ENCODE assay signal across 12 mouse cellular contexts in genomic region chr13:32799131-32799530, GRCm38 (mm10). TPM values are rescaled to one million over a fixed set of nuclear protein-coding genes. Genes with fewer than 3 reads are reported as not detected.
DNase-seq lines count a peak whose midpoint lies in the region; ATAC-seq lines count a peak whose summit lies in the region.
"Had no signal": no experiment of that assay in that cellular context is flagged by ENCODE, and none has a peak within 500 bp of the region (broad histone marks: within the 10 kb centered on the region; RNA-seq: fewer than 3 reads in every experiment).

No protein-coding gene starts in this region.

- no peak for ATAC-seq in hindbrain, embryonic 11.5 days (ENCODE audit: low FRiP score)
- no peak for ATAC-seq in hindbrain, embryonic 13.5 days (ENCODE audit: low FRiP score)
- no peak for ATAC-seq in midbrain, embryonic 14.5 days (ENCODE audit: low FRiP score, low TSS enrichment)
- no peak for ATAC-seq in midbrain, embryonic 11.5 days (ENCODE audit: low FRiP score)
- ATAC-seq: Patski had no signal

- WGBS in hindbrain, embryonic 11.5 days = 65% methylated on average over 2 of the region's 2 CpGs
- WGBS in hindbrain, embryonic 13.5 days = 86% methylated on average over 2 of the region's 2 CpGs
- 75% methylated on average over 2 of the region's 2 CpGs for WGBS in midbrain, embryonic 14.5 days
- WGBS in midbrain, embryonic 11.5 days = 71% methylated on average over 2 of the region's 2 CpGs

- no peak overlapping the region for H3K27ac ChIP-seq in hindbrain, embryonic 11.5 days (ENCODE audit: low read depth, low read length)
- H3K27ac ChIP-seq in hindbrain, embryonic 13.5 days = no peak overlapping the region
- no peak overlapping the region for H3K27ac ChIP-seq in midbrain, embryonic 14.5 days (replicated peaks; ENCODE audit: low read depth, low read length)
- no peak overlapping the region for H3K27ac ChIP-seq in midbrain, embryonic 11.5 days (ENCODE audit: low read depth, low read length)
- H3K27ac ChIP-seq: limb, embryonic 12.5 days; macrophage had no signal

- no peak overlapping the region for H3K4me2 ChIP-seq in hindbrain, embryonic 11.5 days (replicated peaks; ENCODE audit: low read depth, low read length)
- no peak overlapping the region for H3K4me2 ChIP-seq in hindbrain, embryonic 13.5 days
- H3K4me2 ChIP-seq in midbrain, embryonic 14.5 days (ENCODE audit: low read length) = no peak overlapping the region
- H3K4me2 ChIP-seq in midbrain, embryonic 11.5 days = no peak overlapping the region
- H3K4me2 ChIP-seq: limb, embryonic 12.5 days had no signal

- H3K36me3 ChIP-seq in hindbrain, embryonic 11.5 days (ENCODE audit: control insufficient read depth, insufficient read depth, low read length) = no peaks in the 10 kb centered on the region
- no peaks in the 10 kb centered on the region for H3K36me3 ChIP-seq in hindbrain, embryonic 13.5 days
- H3K36me3 ChIP-seq in midbrain, embryonic 14.5 days (ENCODE audit: control insufficient read depth, insufficient read depth, low read length) = no peaks in the 10 kb centered on the region
- no peaks in the 10 kb centered on the region for H3K36me3 ChIP-seq in midbrain, embryonic 11.5 days (ENCODE audit: control insufficient read depth, insufficient read depth, low read length)
- H3K36me3 ChIP-seq: limb, embryonic 12.5 days had no signal

- H3K4me1 ChIP-seq in hindbrain, embryonic 11.5 days (replicated peaks; ENCODE audit: control insufficient read depth, insufficient read depth, low read length) = no peaks in the 10 kb centered on the region
- H3K4me1 ChIP-seq in hindbrain, embryonic 13.5 days (replicated peaks) = peaks cover 20% of the 10 kb centered on the region
- H3K4me1 ChIP-seq in midbrain, embryonic 14.5 days (ENCODE audit: control insufficient read depth, insufficient read depth, low read length) = peaks cover 11% of the 10 kb centered on the region
- H3K4me1 ChIP-seq in midbrain, embryonic 11.5 days (ENCODE audit: control insufficient read depth, insufficient read depth, low read length) = peaks cover 11% of the 10 kb centered on the region

- peak; percentile 25 for DNase-seq in hindbrain, embryonic 11.5 days (ENCODE audit: low spot score)
- peak; percentile 27 for DNase-seq in midbrain, embryonic 14.5 days
- DNase-seq in midbrain, embryonic 11.5 days (ENCODE audit: low spot score, missing footprints) = no peak
- peak; percentile 69 for DNase-seq in adipocyte (ENCODE audit: low spot score)
- no peak for DNase-seq in ovary, postnatal 10 days (ENCODE audit: low spot score)
- no peak for DNase-seq in testis, postnatal 14 days (ENCODE audit: low spot score)
- DNase-seq: adrenal gland, postnatal 36 days; cerebellum, postnatal 14 days had no signal

- H3K27me3 ChIP-seq in hindbrain, embryonic 11.5 days (ENCODE audit: control insufficient read depth, insufficient read depth, low read length) = no peaks in the 10 kb centered on the region
- no peaks in the 10 kb centered on the region for H3K27me3 ChIP-seq in hindbrain, embryonic 13.5 days
- no peaks in the 10 kb centered on the region for H3K27me3 ChIP-seq in midbrain, embryonic 14.5 days (ENCODE audit: control insufficient read depth, insufficient read depth, low read length)
- no peaks in the 10 kb centered on the region for H3K27me3 ChIP-seq in midbrain, embryonic 11.5 days (ENCODE audit: control insufficient read depth, insufficient read depth, low read length)
- H3K27me3 ChIP-seq: Patski had no signal

- no peak overlapping the region for H3K9ac ChIP-seq in hindbrain, embryonic 11.5 days (ENCODE audit: low read depth, low read length)
- no peak overlapping the region for H3K9ac ChIP-seq in hindbrain, embryonic 13.5 days
- H3K9ac ChIP-seq in midbrain, embryonic 14.5 days (replicated peaks; ENCODE audit: low read length) = no peak overlapping the region
- H3K9ac ChIP-seq in midbrain, embryonic 11.5 days (ENCODE audit: low read length) = no peak overlapping the region
- H3K9ac ChIP-seq: limb, embryonic 12.5 days had no signal

- no peak overlapping the region for H3K4me3 ChIP-seq in hindbrain, embryonic 11.5 days (ENCODE audit: low read depth, low read length)
- no peak overlapping the region for H3K4me3 ChIP-seq in hindbrain, embryonic 13.5 days
- H3K4me3 ChIP-seq in midbrain, embryonic 14.5 days (replicated peaks; ENCODE audit: low read depth, low read length) = no peak overlapping the region
- H3K4me3 ChIP-seq in midbrain, embryonic 11.5 days (ENCODE audit: low read depth, low read length) = no peak overlapping the region
- H3K4me3 ChIP-seq: limb, embryonic 12.5 days had no signal

- H3K9me3 ChIP-seq in hindbrain, embryonic 11.5 days (ENCODE audit: control insufficient read depth, low read length) = no peaks in the 10 kb centered on the region
- no peaks in the 10 kb centered on the region for H3K9me3 ChIP-seq in hindbrain, embryonic 13.5 days
- no peaks in the 10 kb centered on the region for H3K9me3 ChIP-seq in midbrain, embryonic 14.5 days (ENCODE audit: control insufficient read depth, low read length)
- H3K9me3 ChIP-seq in midbrain, embryonic 11.5 days (ENCODE audit: control insufficient read depth, low read length) = no peaks in the 10 kb centered on the region
- H3K9me3 ChIP-seq: limb, embryonic 12.5 days had no signal

RNA-seq across cellular contexts. Expression of gene Wrnip1, which starts 2.7 kb away (rescaled TPM):
- polyA plus RNA-seq in hindbrain, embryonic 11.5 days (2014; fragmentation: Nextera tagmentation; extraction: Ambion mirVana) = 14.4 and 18.0 TPM in 2 replicates
- 24.3 and 27.5 TPM in 2 replicates for polyA plus RNA-seq in hindbrain, embryonic 13.5 days (2015; fragmentation: Nextera tagmentation; extraction: Ambion mirVana)
- 26.5 and 28.0 TPM in 2 replicates for polyA plus RNA-seq in midbrain, embryonic 14.5 days (2014; fragmentation: Nextera tagmentation; extraction: Ambion mirVana)
- 14.3 and 17.2 TPM in 2 replicates for polyA plus RNA-seq in midbrain, embryonic 11.5 days (2014; fragmentation: Nextera tagmentation; extraction: Ambion mirVana)

RNA-seq across cellular contexts. Expression of gene D930007J09Rik, which starts 3.5 kb away (rescaled TPM):
- polyA plus RNA-seq in hindbrain, embryonic 11.5 days (2014; fragmentation: Nextera tagmentation; extraction: Ambion mirVana) = not detected in 2 replicates
- not detected in 2 replicates for polyA plus RNA-seq in hindbrain, embryonic 13.5 days (2015; fragmentation: Nextera tagmentation; extraction: Ambion mirVana)
- not detected in 2 replicates for polyA plus RNA-seq in midbrain, embryonic 14.5 days (2014; fragmentation: Nextera tagmentation; extraction: Ambion mirVana)
- polyA plus RNA-seq in midbrain, embryonic 11.5 days (2014; fragmentation: Nextera tagmentation; extraction: Ambion mirVana) = not detected in 2 replicates
- polyA plus RNA-seq: limb, embryonic 12.5 days; macrophage; Patski had no signal

RNA-seq across cellular contexts. Expression of gene Mylk4, which starts 15.4 kb away (rescaled TPM):
- 0.40 and 0.53 TPM in 2 replicates for polyA plus RNA-seq in hindbrain, embryonic 11.5 days (2014; fragmentation: Nextera tagmentation; extraction: Ambion mirVana)
- 0.05 TPM in 1 of 2 replicates, not detected in the other for polyA plus RNA-seq in hindbrain, embryonic 13.5 days (2015; fragmentation: Nextera tagmentation; extraction: Ambion mirVana)
- polyA plus RNA-seq in midbrain, embryonic 14.5 days (2014; fragmentation: Nextera tagmentation; extraction: Ambion mirVana) = 0.20 TPM in 1 of 2 replicates, not detected in the other
- 0.07 TPM in 1 of 2 replicates, not detected in the other for polyA plus RNA-seq in midbrain, embryonic 11.5 days (2014; fragmentation: Nextera tagmentation; extraction: Ambion mirVana)
- polyA plus RNA-seq: macrophage had no signal

RNA-seq across cellular contexts. Expression of gene Serpinb1a, which starts 51.9 kb away (rescaled TPM):
- polyA plus RNA-seq in hindbrain, embryonic 11.5 days (2014; fragmentation: Nextera tagmentation; extraction: Ambion mirVana) = 0.27 TPM in 1 of 2 replicates, not detected in the other
- 1.2 and 1.4 TPM in 2 replicates for polyA plus RNA-seq in hindbrain, embryonic 13.5 days (2015; fragmentation: Nextera tagmentation; extraction: Ambion mirVana)
- polyA plus RNA-seq in midbrain, embryonic 14.5 days (2014; fragmentation: Nextera tagmentation; extraction: Ambion mirVana) = 2.2 and 2.9 TPM in 2 replicates
- polyA plus RNA-seq in midbrain, embryonic 11.5 days (2014; fragmentation: Nextera tagmentation; extraction: Ambion mirVana) = 2.0 and 2.9 TPM in 2 replicates

Comparison
In these comparisons a context has a peak if more than half of its experiments do, and no peak if none do; other contexts are left out.
1. DNase-seq: peak in hindbrain, embryonic 11.5 days (single experiment), midbrain, embryonic 14.5 days (single experiment) and adipocyte (single experiment); none in midbrain, embryonic 11.5 days (single experiment), ovary, postnatal 10 days (single experiment) and testis, postnatal 14 days (single experiment).